ENCODE assay signal across 8 mouse cellular contexts in the genomic region with DNA sequence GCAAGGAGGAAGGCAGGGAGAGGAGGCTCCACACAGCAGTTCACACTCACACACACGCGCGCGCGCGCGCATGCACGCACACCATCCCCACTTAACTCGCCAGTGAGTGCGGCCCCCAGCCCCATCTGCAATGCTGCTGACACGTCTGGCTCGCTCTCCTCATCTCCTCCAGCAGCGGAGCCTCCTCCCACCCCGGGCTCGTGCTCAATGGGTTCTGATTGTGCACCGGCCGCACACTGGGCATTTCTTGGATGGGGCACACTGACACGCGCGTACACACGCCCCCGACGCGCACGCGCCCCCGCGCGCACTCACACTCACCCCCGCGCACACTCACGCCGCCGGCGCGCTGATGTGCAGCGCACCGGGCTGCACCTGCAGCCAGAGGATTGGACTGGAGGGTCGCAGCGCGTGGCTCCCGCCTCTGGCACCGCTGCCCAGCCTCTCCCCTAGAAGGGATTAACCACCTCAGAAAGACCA. TPM values are rescaled to one million over a fixed set of nuclear protein-coding genes. Genes with fewer than 3 reads are reported as not detected.
DNase-seq lines count a peak whose midpoint lies in the region; ATAC-seq and TF ChIP-seq lines count a peak whose summit lies in the region.

No protein-coding gene starts in this region.

- no peaks in the 10 kb centered on the region for H3K4me1 ChIP-seq in liver, postnatal 0 days (ENCODE audit: insufficient read depth)
- peaks cover 27% of the 10 kb centered on the region for H3K4me1 ChIP-seq in hindbrain, embryonic 13.5 days (replicated peaks)
- peaks cover 21% of the 10 kb centered on the region for H3K4me1 ChIP-seq in limb, embryonic 10.5 days

- H3K4me3 ChIP-seq in liver, postnatal 0 days (ENCODE audit: low read depth, low read length), result no peak overlapping the region
- H3K4me3 ChIP-seq in hindbrain, embryonic 13.5 days, result peak overlapping the region; percentile 58
- peak overlapping the region; percentile 57 for H3K4me3 ChIP-seq in limb, embryonic 10.5 days

- no peak overlapping the region for H3K27ac ChIP-seq in liver, postnatal 0 days (ENCODE audit: low read depth)
- peak overlapping the region; percentile 93 for H3K27ac ChIP-seq in hindbrain, embryonic 13.5 days
- H3K27ac ChIP-seq in limb, embryonic 10.5 days, result no peak overlapping the region

- no peak for TF ChIP-seq CTCF in liver, postnatal 0 days (IDR thresholded peaks at IDR 0.05; ENCODE audit: low read depth)

- DNase-seq in liver, result peak; percentile 4
- DNase-seq in liver, postnatal 0 days, result no peak
- DNase-seq in embryo, embryonic 11 days, result peak; percentile 68
- DNase-seq in limb, embryonic 10.5 days (ENCODE audit: low spot score), result peak; percentile 53
- DNase-seq in right cerebral cortex, adult 18-20 months, result peak; percentile 81
- DNase-seq in gastrocnemius, postnatal 36 days, result no peak
- no peak for DNase-seq in urinary bladder, postnatal 36 days (ENCODE audit: low spot score in 2 of 2)

- no peaks in the 10 kb centered on the region for H3K36me3 ChIP-seq in liver, postnatal 0 days (replicated peaks; ENCODE audit: insufficient read depth, low read length)
- H3K36me3 ChIP-seq in hindbrain, embryonic 13.5 days, result no peaks in the 10 kb centered on the region
- no peaks in the 10 kb centered on the region for H3K36me3 ChIP-seq in limb, embryonic 10.5 days

- intact Hi-C loops in gastrocnemius, postnatal 36 days (cut with DNase I), result loop anchor here (10.0 kb wide), 1 partner anchor 267 kb away; no protein-coding TSS in a partner anchor

- 2% methylated on average over 43 of the region's 43 CpGs for WGBS in liver, postnatal 0 days (ENCODE audit: insufficient replicate concordance)
- under 1% methylated on average over 43 of the region's 43 CpGs for WGBS in hindbrain, embryonic 13.5 days
- WGBS in limb, embryonic 10.5 days, result under 1% methylated on average over 43 of the region's 43 CpGs

- H3K9me3 ChIP-seq in liver, postnatal 0 days (ENCODE audit: low read length), result no peaks in the 10 kb centered on the region
- no peaks in the 10 kb centered on the region for H3K9me3 ChIP-seq in hindbrain, embryonic 13.5 days
- no peaks in the 10 kb centered on the region for H3K9me3 ChIP-seq in limb, embryonic 10.5 days (replicated peaks)

- no peak for TF ChIP-seq EP300 in liver, postnatal 0 days (IDR thresholded peaks at IDR 0.05; ENCODE audit: low read depth)

- H3K4me2 ChIP-seq in liver, postnatal 0 days (ENCODE audit: low read depth, low read length), result no peak overlapping the region; the same call in 1 of the 2 replicates
- peak overlapping the region; percentile 71 for H3K4me2 ChIP-seq in hindbrain, embryonic 13.5 days

- peaks cover 20% of the 10 kb centered on the region for H3K27me3 ChIP-seq in liver, postnatal 0 days (ENCODE audit: insufficient read depth, low read length)
- H3K27me3 ChIP-seq in hindbrain, embryonic 13.5 days, result peaks cover 21% of the 10 kb centered on the region
- peaks cover 58% of the 10 kb centered on the region for H3K27me3 ChIP-seq in limb, embryonic 10.5 days (ENCODE audit: low read depth, poor library complexity, severe bottlenecking)

- no peak overlapping the region for H3K9ac ChIP-seq in liver, postnatal 0 days (replicated peaks)
- H3K9ac ChIP-seq in hindbrain, embryonic 13.5 days, result peak overlapping the region; percentile 83

- no peak for ATAC-seq in liver, postnatal 0 days
- peak; percentile 84 for ATAC-seq in hindbrain, embryonic 13.5 days (ENCODE audit: low FRiP score)

RNA-seq across cellular contexts. Expression of a gene that starts 1.1 kb away (rescaled TPM):
- 0.45 and 0.46 TPM in 2 replicates for polyA plus RNA-seq in liver, postnatal 0 days (2015; fragmentation: Nextera tagmentation; extraction: Ambion mirVana)
- 43.7 and 46.7 TPM in 2 replicates for polyA plus RNA-seq in hindbrain, embryonic 13.5 days (2015; fragmentation: Nextera tagmentation; extraction: Ambion mirVana)
- polyA plus RNA-seq in limb, embryonic 10.5 days (2016; fragmentation: Nextera tagmentation; extraction: Ambion mirVana), result 0.03 TPM in 1 of 2 replicates, not detected in the other
- total RNA-seq in gastrocnemius, postnatal 36 days (2021), result under 1 TPM; 0.02 to 0.03 TPM

Comparison
In these comparisons a context has a peak if more than half of its experiments do, and no peak if none do; other contexts are left out.
1. DNase-seq: peak in liver (single experiment), embryo, embryonic 11 days (single experiment), limb, embryonic 10.5 days (single experiment) and right cerebral cortex, adult 18-20 months (single experiment); none in liver, postnatal 0 days (single experiment), gastrocnemius, postnatal 36 days (0 of 2) and urinary bladder, postnatal 36 days (0 of 2).
2. RNA of a gene that starts 1.1 kb away (polyA plus RNA-seq): 43.7 to 46.7 TPM in hindbrain, embryonic 13.5 days; 0.45 to 0.46 TPM in liver, postnatal 0 days and 0.03 TPM in limb, embryonic 10.5 days; every median in the first group is over 10 times any median in the second.